Comparison of ENCODE assay signal across 14 mouse cellular contexts in the genomic region with DNA sequence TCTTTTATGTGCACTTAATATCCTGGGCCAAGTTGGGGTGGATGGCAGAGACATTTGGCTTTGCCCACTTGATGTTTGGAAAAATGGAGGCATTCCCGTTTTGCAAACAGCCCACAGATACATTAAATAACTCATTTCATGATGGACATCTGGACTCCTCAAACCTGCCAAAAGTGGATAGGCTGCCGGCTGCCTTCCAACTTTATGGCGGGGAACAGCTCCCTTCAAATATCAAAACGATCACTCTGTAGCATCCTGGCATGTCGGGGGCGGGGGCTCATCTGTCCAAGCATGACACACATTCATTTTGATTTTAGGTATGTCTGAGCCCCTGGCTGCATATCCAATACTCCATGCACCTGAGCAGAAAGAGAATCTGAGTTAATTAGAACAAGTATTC.
"Had no signal": no experiment of that assay in that cellular context is flagged by ENCODE, and none has a peak within 500 bp of the region (broad histone marks: within the 10 kb centered on the region; RNA-seq: fewer than 3 reads in every experiment).

No protein-coding gene starts in this region.

- ATAC-seq: liver, postnatal 0 days; lung, postnatal 0 days; midbrain, embryonic 15.5 days had no signal

- H3K4me3 ChIP-seq: lung, embryonic 15.5 days; megakaryocyte, embryonic 14.5 days; midbrain, embryonic 12.5 days; midbrain, embryonic 15.5 days; neural tube, embryonic 12.5 days; stomach, embryonic 15.5 days had no signal

- DNase-seq: liver, postnatal 0 days; lung, adult 2 months; lung, postnatal 14 days; lung, postnatal 36 days; thymus, adult 2 months had no signal

- H3K4me1 ChIP-seq: lung, embryonic 15.5 days; megakaryocyte, embryonic 14.5 days; midbrain, embryonic 12.5 days; neural tube, embryonic 12.5 days; stomach, embryonic 15.5 days had no signal

- H3K4me2 ChIP-seq: lung, embryonic 15.5 days; midbrain, embryonic 12.5 days; midbrain, embryonic 15.5 days; neural tube, embryonic 12.5 days; stomach, embryonic 15.5 days had no signal

- H3K27me3 ChIP-seq: lung, embryonic 15.5 days; megakaryocyte, embryonic 14.5 days; midbrain, embryonic 12.5 days; midbrain, embryonic 15.5 days; neural tube, embryonic 12.5 days; stomach, embryonic 15.5 days had no signal

- H3K9me3 ChIP-seq: lung, embryonic 15.5 days; megakaryocyte, embryonic 14.5 days; midbrain, embryonic 12.5 days; midbrain, embryonic 15.5 days; neural tube, embryonic 12.5 days; stomach, embryonic 15.5 days had no signal

- H3K27ac ChIP-seq: lung, embryonic 15.5 days; macrophage; midbrain, embryonic 12.5 days; midbrain, embryonic 15.5 days; neural tube, embryonic 12.5 days; stomach, embryonic 15.5 days; stomach, postnatal 0 days had no signal

- H3K9ac ChIP-seq: liver, postnatal 0 days; lung, embryonic 15.5 days; midbrain, embryonic 12.5 days; midbrain, embryonic 15.5 days; neural tube, embryonic 12.5 days; stomach, embryonic 15.5 days had no signal

- H3K36me3 ChIP-seq: lung, embryonic 15.5 days; midbrain, embryonic 12.5 days; midbrain, embryonic 15.5 days; neural tube, embryonic 12.5 days; stomach, embryonic 15.5 days had no signal
